Mouse (Mus musculus) stomach, postnatal 0 days (tissue): ENCODE data around the gene Igf2bp2.

Experiments
- CTCF ChIP-seq: IDR thresholded peaks from 2 replicates; pipeline ENCODE4 v1.5.1; 2016; ENCODE audit warnings: antibody characterized with exemption, low read depth, mild to moderate bottlenecking, moderate library complexity
- EP300 ChIP-seq: optimal IDR thresholded peaks from 2 replicates; pipeline ENCODE3; 2016; ENCODE audit warnings: antibody characterized with exemption

DNA sequence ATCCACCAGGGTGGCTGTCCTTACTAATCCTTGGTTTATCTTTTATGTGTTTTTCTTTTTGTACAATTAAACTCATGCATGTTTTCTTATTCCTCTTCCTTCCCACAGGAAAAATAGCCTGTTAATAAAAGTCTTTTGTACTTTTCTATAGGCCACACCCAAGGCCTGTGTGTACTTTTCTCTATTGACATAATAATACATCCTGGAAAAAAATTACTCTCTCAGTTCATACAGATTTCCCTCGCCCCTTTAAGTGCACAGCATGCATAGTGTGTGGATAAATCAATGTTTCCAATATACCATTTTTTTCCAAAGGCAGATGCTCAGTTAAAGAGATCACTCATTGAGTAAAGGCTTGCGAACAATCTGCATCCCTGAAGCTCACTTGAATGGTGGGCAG is 14.9 kb upstream of the Igf2bp2 start:
- TF ChIP-seq CTCF (no peak), EP300 (no peak)
